Mouse (Mus musculus) ES-E14 (cell line): ENCODE data around the gene Tspan32. TPM values are rescaled to one million over a fixed set of nuclear protein-coding genes. Genes with fewer than 3 reads are reported as not detected.

ENCODE experiments used
- DNase-seq: peaks from one replicate; pipeline ENCODE4 v3.0.0-alpha.2; 2013; ENCODE audit warnings: low read depth, low spot score
- H3K27ac ChIP-seq: 2 replicates; pipeline ENCODE4 v1.5.1; 2012; ENCODE audit warnings: low read depth, mild to moderate bottlenecking, low read length, moderate library complexity, mixed read lengths; ENCODE audit not compliant: poor library complexity, insufficient read depth, severe bottlenecking
- H3K36me3 ChIP-seq: 2 replicates; pipeline ENCODE4 v1.6.1; 2012; ENCODE audit warnings: mild to moderate bottlenecking, low read length, moderate library complexity, mixed read lengths; ENCODE audit not compliant: control insufficient read depth, poor library complexity, insufficient read depth, severe bottlenecking
- H3K4me1 ChIP-seq, 2 experiments: fragments of 150-350 bp in 1 of 2; sonication (generic) in 1 of 2; 2 replicates each; pipeline ENCODE4 v1.6.1; 2012; ENCODE audit warnings: low read length in 2 of 2, mild to moderate bottlenecking in 1 of 2, mixed read lengths in 1 of 2; ENCODE audit not compliant: control insufficient read depth in 2 of 2, insufficient read depth in 2 of 2, poor library complexity in 1 of 2
- H3K4me3 ChIP-seq, 2 experiments: fragments of 150-350 bp in 1 of 2; sonication (generic) in 1 of 2; 2 replicates each; pipeline ENCODE4 v1.5.1; 2012; ENCODE audit warnings: low read length in 2 of 2, low read depth in 1 of 2, mild to moderate bottlenecking in 1 of 2, mixed read lengths in 1 of 2; ENCODE audit not compliant: insufficient read depth in 1 of 2, poor library complexity in 1 of 2, severe bottlenecking in 1 of 2
- H3K9ac ChIP-seq: 2 replicates; pipeline ENCODE4 v1.6.1; 2012; ENCODE audit warnings: low read depth, mild to moderate bottlenecking, low read length, mixed read lengths; ENCODE audit not compliant: poor library complexity, insufficient read depth, severe bottlenecking
- H3K9me3 ChIP-seq: fragments of 150-350 bp; sonication (generic); 2 replicates; pipeline ENCODE4 v1.6.1; 2012; ENCODE audit warnings: low read depth, mild to moderate bottlenecking, low read length; ENCODE audit not compliant: control insufficient read depth, insufficient read depth
- CHD2 ChIP-seq: IDR thresholded peaks from 2 replicates; pipeline ENCODE4 v1.6.1; 2014; ENCODE audit warnings: mild to moderate bottlenecking, low read depth, low read length, inconsistent platforms
- HCFC1 ChIP-seq: IDR thresholded peaks from 2 replicates; pipeline ENCODE4 v1.6.1; 2012; ENCODE audit warnings: low read length, inconsistent platforms, borderline replicate concordance; ENCODE audit not compliant: insufficient read depth
- MAFK ChIP-seq: IDR thresholded peaks from 2 replicates; pipeline ENCODE4 v1.6.1; 2014; ENCODE audit warnings: mild to moderate bottlenecking, low read depth, low read length, inconsistent platforms; ENCODE audit not compliant: insufficient read depth
- ZC3H11A ChIP-seq: IDR thresholded peaks from 2 replicates; pipeline ENCODE4 v1.6.1; 2012; ENCODE audit warnings: low read depth, mild to moderate bottlenecking, inconsistent platforms, low read length, borderline replicate concordance
- ZNF384 ChIP-seq: IDR thresholded peaks from 2 replicates; pipeline ENCODE4 v1.6.1; 2012; ENCODE audit warnings: low read depth, low read length, inconsistent platforms
- in situ Hi-C, 2 experiments: fragments of 600-800 bp; cut with MboI; formaldehyde crosslinking; loops; one replicate each; pipeline ENCODE4 v1.15.1; 2025; ENCODE audit warnings: low sequenced_read_pairs in 2 of 2, inconsistent platforms in 1 of 2; ENCODE audit not compliant: unreplicated experiment in 2 of 2
- total RNA-seq: library from RNA; depleted of rRNA; stranded (reverse); fragments of 300-350 nt; gene quantifications from 2 replicates; pipeline ENCODE4 v1.2.3, GENCODE M21; 2012

Tspan32 gene
- total RNA-seq, 1 experiment = 4.3 TPM

- H3K4me1 ChIP-seq = peaks cover 1 to 9% of the 10 kb centered on the region in 2 experiments; a peak in 3 of 4 replicates
- no peak overlapping the region for H3K27ac ChIP-seq
- H3K9ac ChIP-seq = no peak overlapping the region
- DNase-seq = no peak
- H3K36me3 ChIP-seq = no peaks in the 10 kb centered on the region; the same call in 1 of the 2 replicates
- in situ Hi-C loops = no loop called here
- no peak for TF ChIP-seq HCFC1
- no peak for TF ChIP-seq MAFK
- no peak for TF ChIP-seq ZC3H11A
- no peak for TF ChIP-seq ZNF384
- TF ChIP-seq CHD2 = no peak
- no peak overlapping the region for H3K4me3 ChIP-seq
- H3K9me3 ChIP-seq = no peaks in the 10 kb centered on the region
Observed at GRCm38 (mm10) chr7:143049841-143050816, 45.3 kb downstream of the Tspan32 start.

GRCm38 (mm10) chr7:143051316-143051715, 46.5 kb downstream of the Tspan32 start:
- Histone ChIP-seq H3K9ac (no peak overlapping the region), H3K4me3 (no peak overlapping the region), H3K36me3 (peaks cover 10% of the 10 kb centered on the region), H3K27ac (no peak overlapping the region), H3K9me3 (no peaks in the 10 kb centered on the region), H3K4me1 (peaks cover 3 to 19% of the 10 kb centered on the region in 2 experiments; a peak in 3 of 4 replicates)
- TF ChIP-seq MAFK (no peak), ZNF384 (no peak), ZC3H11A (no peak), CHD2 (no peak)
- in situ Hi-C loops = no loop called here
- DNase-seq = no peak

DNA sequence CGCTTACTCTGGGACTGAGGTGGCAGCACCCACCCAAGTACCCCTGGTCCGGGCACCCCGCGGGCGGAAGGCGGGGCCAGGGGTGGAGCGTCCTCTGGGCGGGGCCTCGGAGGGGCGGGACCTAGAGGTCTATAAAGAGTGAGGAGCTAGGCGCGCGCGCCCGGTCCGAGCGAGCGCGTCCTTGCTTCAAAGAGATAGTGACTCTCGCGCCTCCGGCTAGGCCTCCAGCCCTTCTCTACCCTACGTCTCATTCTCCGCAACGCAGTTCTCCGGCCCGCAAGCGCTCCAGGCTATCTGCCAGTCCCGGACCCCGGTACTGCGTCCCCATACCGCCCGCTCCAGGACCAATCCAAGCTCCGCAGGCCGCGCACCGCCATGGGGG, 47.8 kb downstream of the Tspan32 start, which contains the start of gene Cd81:
Gene Cd81, plus strand, starts transcription at position 114 of the 382 bp plus-strand sequence.
- Histone ChIP-seq H3K4me1 (peaks cover 3 to 21% of the 10 kb centered on the region in 2 experiments; a peak in 3 of 4 replicates), H3K9ac (peak within 1 kb of the TSS; percentile 84)
- in situ Hi-C loops = no loop called here

DNA sequence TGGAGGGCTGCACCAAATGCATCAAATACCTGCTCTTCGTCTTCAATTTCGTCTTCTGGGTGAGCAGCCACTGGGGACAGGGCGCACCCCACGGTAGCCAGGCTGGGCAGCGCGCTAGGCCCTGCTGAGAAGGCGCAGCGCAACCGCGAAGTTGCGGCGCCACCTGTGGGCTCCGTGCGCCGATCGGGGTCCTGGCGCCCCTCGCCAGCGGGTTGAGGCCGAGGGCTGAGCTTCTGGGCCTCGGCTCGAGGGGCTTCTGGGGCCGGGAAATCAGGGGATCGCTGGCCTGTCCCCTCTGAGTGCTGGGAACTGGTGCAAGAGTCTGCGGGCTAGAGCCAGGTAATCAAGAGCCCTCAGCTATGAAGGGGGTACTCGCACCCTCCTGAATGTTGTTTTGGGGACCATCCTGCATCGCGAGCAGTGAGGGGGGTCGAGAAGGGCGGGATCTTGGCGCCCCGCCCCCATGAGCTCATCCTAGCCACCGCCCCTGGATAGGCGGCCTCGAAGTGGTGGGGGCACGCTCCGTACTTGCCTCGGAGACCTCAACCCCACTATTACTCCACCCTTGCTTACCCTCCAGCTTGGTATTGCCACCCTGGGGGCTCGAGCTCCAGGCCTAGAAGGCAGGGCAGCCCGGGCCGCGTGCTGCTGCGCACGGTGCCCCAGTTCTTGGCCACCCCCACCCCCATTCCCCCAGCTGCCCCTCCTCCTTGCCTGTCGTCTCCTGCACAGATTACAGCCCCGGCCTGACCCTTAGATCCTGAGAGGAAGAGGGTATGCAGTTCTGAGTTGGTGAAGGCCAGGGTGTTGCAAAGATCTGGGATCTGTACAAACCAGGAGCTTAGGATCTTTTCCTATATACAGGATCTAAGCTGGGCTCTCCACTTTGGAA, 48.4 kb downstream of the Tspan32 start:
- peak overlapping the region; percentile 45 for H3K27ac ChIP-seq
- in situ Hi-C loops = no loop called here
- no peaks in the 10 kb centered on the region for H3K9me3 ChIP-seq
- peaks cover 3 to 21% of the 10 kb centered on the region in 2 experiments; a peak in 3 of 4 replicates for H3K4me1 ChIP-seq
- peak overlapping the region; percentile 80 to 86 for H3K4me3 ChIP-seq
- peak overlapping the region; percentile 84 for H3K9ac ChIP-seq
- peaks cover 26% of the 10 kb centered on the region for H3K36me3 ChIP-seq
- DNase-seq = no peak
- TF ChIP-seq HCFC1 = no peak
- no peak for TF ChIP-seq MAFK
- no peak for TF ChIP-seq ZC3H11A
- TF ChIP-seq ZNF384 = no peak
- TF ChIP-seq CHD2 = no peak

More for the DNA sequence above, 47.8 kb downstream of the Tspan32 start, which contains the start of gene Cd81:
- TF ChIP-seq MAFK (no peak), HCFC1 (no peak), ZC3H11A (no peak), ZNF384 (no peak), CHD2 (no peak)
- DNase-seq = no peak
- Histone ChIP-seq H3K4me3 (peak within 1 kb of the TSS; percentile 80 to 86), H3K36me3 (peaks cover 21% of the 10 kb centered on the region), H3K27ac (peak within 1 kb of the TSS; percentile 45), H3K9me3 (no peaks in the 10 kb centered on the region)
